Mouse (Mus musculus) left cerebral cortex, postnatal 36 days (tissue): ENCODE data around the gene Tctex1d2. TPM values are rescaled to one million over a fixed set of nuclear protein-coding genes. Genes with fewer than 3 reads are reported as not detected.

Source experiments
- DNase-seq, 2 experiments: peaks; one replicate each; pipeline ENCODE4 v3.0.0; 2021 to 2022; ENCODE audit warnings: low spot score in 2 of 2, mixed read lengths in 1 of 2
- intact Hi-C: fragments of 180-260 bp; cut with DNase I; formaldehyde crosslinking; loops from one replicate; pipeline ENCODE4 v1.15.1; 2025
- total RNA-seq, 2 experiments: library from RNA; stranded (reverse); gene quantifications; 2 replicates each; pipeline ENCODE4 v1.2.3; 2021

Tctex1d2 gene
- total RNA-seq, 2 experiments from 2014 or later, result 14.6 TPM

GRCm38 (mm10) chr16:32462950-32463349, 43.4 kb downstream of the Tctex1d2 start:
- intact Hi-C loops, result no loop called here

GRCm38 (mm10) chr16:32463426-32463825, 43.9 kb downstream of the Tctex1d2 start:
- intact Hi-C loops, result no loop called here
- no peak for DNase-seq

More at GRCm38 (mm10) chr16:32462950-32463349, 43.4 kb downstream of the Tctex1d2 start:
- DNase-seq, result no peak

- DNase-seq, result no peak
- intact Hi-C loops, result no loop called here
Measured at GRCm38 (mm10) chr16:32464908-32465307, 45.4 kb downstream of the Tctex1d2 start.

DNA sequence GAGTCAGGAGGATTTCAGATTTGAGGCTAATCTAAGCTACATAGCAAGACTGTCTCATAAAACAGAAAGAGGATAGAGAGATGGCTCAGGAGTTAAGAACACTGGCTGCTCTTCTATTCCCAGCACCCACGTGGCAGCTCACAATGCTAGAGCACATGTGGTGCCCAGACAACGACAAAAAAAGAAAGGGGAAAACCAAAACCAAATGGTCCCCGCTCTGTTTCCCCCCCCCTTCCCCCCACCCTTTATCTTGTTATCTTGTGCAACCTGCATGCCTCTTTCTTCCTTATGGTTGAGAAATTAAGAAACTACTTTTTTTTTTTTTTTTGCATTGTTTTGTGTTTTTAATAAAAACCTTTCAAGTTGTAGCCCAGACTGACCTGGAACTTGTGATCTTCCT, 49.0 kb downstream of the Tctex1d2 start:
- intact Hi-C loops, result no loop called here
- DNase-seq, result no peak

DNA sequence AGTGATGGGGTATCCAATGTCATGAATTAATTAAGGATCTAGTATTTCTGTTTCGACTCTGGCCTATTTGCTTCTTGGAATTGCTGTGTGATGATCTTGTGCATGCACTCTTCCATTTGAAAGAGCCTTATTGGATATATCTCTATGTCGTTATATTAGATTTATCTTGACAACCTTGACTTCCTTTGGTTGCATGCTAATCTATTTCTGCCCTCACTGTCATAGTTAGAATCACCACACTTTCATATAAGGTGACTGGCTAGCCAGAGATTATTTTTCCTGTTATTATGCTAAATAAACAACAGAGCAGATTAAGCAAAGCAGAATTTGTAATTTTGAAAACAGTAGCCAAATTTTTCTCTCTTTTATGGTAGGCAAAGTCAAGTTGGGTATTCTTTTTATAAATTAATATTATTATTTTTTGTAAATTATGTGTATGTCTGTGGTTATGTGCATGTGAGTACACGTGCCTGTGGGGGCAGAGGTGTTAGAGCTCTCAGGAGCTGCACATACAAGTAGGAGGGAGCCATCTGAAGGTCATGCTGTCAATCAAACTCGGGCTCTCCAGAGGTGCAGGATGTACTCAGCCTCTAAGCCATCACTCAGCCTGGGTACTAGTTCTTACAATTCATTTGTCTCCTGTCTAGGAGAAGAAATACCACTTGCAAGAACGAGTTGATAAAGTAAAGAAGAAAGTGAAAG, 50.1 kb downstream of the Tctex1d2 start:
- intact Hi-C loops, result no loop called here
- no peak for DNase-seq

GRCm38 (mm10) chr16:32472276-32473015, 52.9 kb downstream of the Tctex1d2 start:
- intact Hi-C loops, result no loop called here
- DNase-seq, result no peak

DNA sequence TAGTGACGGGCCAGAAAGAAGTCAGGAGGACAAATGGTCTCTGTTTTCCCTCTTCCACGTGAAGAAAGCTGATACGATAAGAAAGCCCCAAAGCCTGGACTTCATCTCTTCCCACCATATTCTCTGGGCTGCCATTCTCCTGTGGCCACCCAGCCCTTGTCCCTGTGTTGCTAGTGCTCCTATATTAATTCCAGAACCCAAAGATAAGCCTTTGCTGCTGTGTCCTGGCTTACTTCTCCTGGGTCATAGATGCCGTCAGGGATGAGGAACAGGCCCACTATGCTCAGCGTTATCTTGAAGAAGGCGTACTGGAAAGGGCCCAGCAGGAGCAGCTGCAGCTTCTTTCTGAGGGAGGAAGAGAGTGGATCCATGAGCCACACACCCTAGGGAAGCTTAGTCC, 57.8 kb downstream of the Tctex1d2 start:
- no peak for DNase-seq
- intact Hi-C loops, result no loop called here

Other genes with a start within 250 kb of the Tctex1d2 start
- not detected for gene Bex6, start 239.9 kb upstream of the Tctex1d2 start, total RNA-seq
- 10 to 100 TPM; 48.7 to 49.2 TPM for gene Fbxo45, start 172.5 kb upstream of the Tctex1d2 start, total RNA-seq
- gene Wdr53, start 172.5 kb upstream of the Tctex1d2 start, total RNA-seq, result 10 to 100 TPM; 12.2 to 14.4 TPM
- gene Smco1, start 148.2 kb upstream of the Tctex1d2 start, total RNA-seq, result not detected
- 10 to 100 TPM; 24.8 to 29.8 TPM for gene Rnf168, start 142.2 kb upstream of the Tctex1d2 start, total RNA-seq
- gene Ubxn7, start 87.4 kb upstream of the Tctex1d2 start, total RNA-seq, result 10 to 100 TPM; 47.4 to 57.4 TPM
- gene Tm4sf19, start 19.2 kb upstream of the Tctex1d2 start, total RNA-seq, result not detected
- 10 to 100 TPM; 44.1 to 44.6 TPM for gene Pcyt1a, start 11.2 kb downstream of the Tctex1d2 start, total RNA-seq
- not detected for gene Slc51a, start 68.2 kb downstream of the Tctex1d2 start, total RNA-seq
- gene Zdhhc19, start 76.6 kb downstream of the Tctex1d2 start, total RNA-seq, result not detected
- gene Tfrc, start 189.2 kb downstream of the Tctex1d2 start, total RNA-seq, result 10 to 100 TPM; 78.8 to 81.9 TPM
- 100 to 1,000 TPM; 197 to 205 TPM for gene Tnk2, start 224.2 kb downstream of the Tctex1d2 start, total RNA-seq